Mouse (Mus musculus) megakaryocyte, embryonic 14.5 days (primary cell): ENCODE data around the gene Trappc1.

ENCODE experiments used
- FLI1 ChIP-seq: IDR thresholded peaks from 2 replicates; pipeline ENCODE4 v1.6.1; 2012; ENCODE audit warnings: low read length, inconsistent platforms, mixed read lengths
- GATA1 ChIP-seq: IDR thresholded peaks from 3 replicates; pipeline ENCODE4 v1.6.1; 2012; ENCODE audit warnings: mixed read lengths, low read length, inconsistent platforms, borderline replicate concordance

- TF ChIP-seq GATA1 (no peak), FLI1 (no peak)
Measured at GRCm38 (mm10) chr11:69334796-69335195, 11.0 kb downstream of the Trappc1 start.
